Mouse (Mus musculus) midbrain, postnatal 0 days (tissue): ENCODE measurements at regions not wholly inside any gene's neighbourhood (a gene's known extent, or its start where the extent isn't known, plus 50 kb on each side); places are given as distances from the start of the nearest gene placed in this dataset.
A peak's percentile ranks its signal among the peaks of the same experiment; 100 is the strongest.

Source experiments
- ATAC-seq: fragments of 200-750 bp; cut with Nextera tagmentation; 2 replicates; pipeline ENCODE4 v1.8.0; 2017; ENCODE audit warnings: moderate number of reproducible peaks, mild to moderate bottlenecking, moderate TSS enrichment, moderate library complexity; ENCODE audit not compliant: low FRiP score
- DNase-seq: peaks from one replicate; pipeline ENCODE4 v3.0.0-alpha.2; 2015; ENCODE audit warnings: low spot score
- H3K27ac ChIP-seq: fragments of 300-500 bp; sonication (generic); 2 replicates; pipeline ENCODE4 v1.5.1; 2014; ENCODE audit warnings: low read depth, mild to moderate bottlenecking, low read length, mixed read lengths
- H3K27me3 ChIP-seq: fragments of 300-500 bp; sonication (generic); 2 replicates; pipeline ENCODE4 v1.6.1; 2014; ENCODE audit warnings: low read length, control low read depth, mixed read lengths; ENCODE audit not compliant: insufficient read depth
- H3K36me3 ChIP-seq: fragments of 300-500 bp; sonication (generic); 2 replicates; pipeline ENCODE4 v1.6.1; 2014; ENCODE audit warnings: low read length, control low read depth, mixed read lengths; ENCODE audit not compliant: insufficient read depth
- H3K4me1 ChIP-seq: fragments of 300-500 bp; sonication (generic); 2 replicates; pipeline ENCODE4 v1.6.1; 2014; ENCODE audit warnings: mild to moderate bottlenecking, control low read depth, antibody characterized with exemption, low read length, mixed read lengths; ENCODE audit not compliant: insufficient read depth
- H3K4me2 ChIP-seq: fragments of 300-500 bp; sonication (generic); 2 replicates; pipeline ENCODE4 v1.6.1; 2014; ENCODE audit warnings: low read depth, mild to moderate bottlenecking, low read length, mixed read lengths; ENCODE audit not compliant: poor library complexity, severe bottlenecking
- H3K4me3 ChIP-seq: fragments of 300-500 bp; sonication (generic); 2 replicates; pipeline ENCODE4 v1.5.1; 2014; ENCODE audit warnings: low read depth, mild to moderate bottlenecking, low read length, moderate library complexity
- H3K9ac ChIP-seq: fragments of 300-500 bp; sonication (generic); replicated peaks from 2 replicates; pipeline ENCODE4 v1.6.1; 2014; ENCODE audit warnings: mild to moderate bottlenecking, low read length, moderate library complexity, mixed read lengths; ENCODE audit not compliant: poor library complexity, severe bottlenecking
- H3K9me3 ChIP-seq: fragments of 300-500 bp; sonication (generic); 2 replicates; pipeline ENCODE4 v1.6.1; 2016; ENCODE audit warnings: low read length, control low read depth
- CTCF ChIP-seq: IDR thresholded peaks from 2 replicates; pipeline ENCODE4 v1.5.1; 2016; ENCODE audit warnings: antibody characterized with exemption, mild to moderate bottlenecking
- WGBS: fragments of 180-500 bp; shearing (Covaris S2); extraction: QIAGEN DNeasy Blood & Tissue Kit; methylation state at CpG from one replicate; pipeline ENCODE4 v1.1.7; 2014; 5-methylcytosine and 5-hydroxymethylcytosine counted together

DNA sequence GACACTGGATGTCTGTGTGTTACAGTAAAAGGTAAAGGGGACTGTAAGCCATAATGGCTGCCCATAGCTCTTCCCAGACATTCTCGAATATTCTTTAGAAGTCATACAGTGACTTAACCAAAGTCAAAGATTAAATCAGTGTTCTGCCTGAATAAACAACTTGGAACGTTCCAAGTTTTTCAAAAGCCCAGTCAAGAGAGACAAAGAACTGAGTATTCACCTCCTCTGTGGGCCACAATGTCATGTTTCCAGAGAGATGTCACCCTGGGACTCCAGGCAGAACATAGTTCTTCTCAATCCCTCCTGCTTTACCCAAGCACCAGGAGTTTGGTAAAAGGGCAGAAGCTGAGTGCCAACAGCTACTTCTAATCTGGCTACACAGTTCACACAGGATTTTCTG lies 58.2 kb upstream of the Nt5e start:
- no peak for TF ChIP-seq CTCF
- Histone ChIP-seq H3K4me1 (no peaks in the 10 kb centered on the region), H3K27ac (no peak overlapping the region), H3K36me3 (no peaks in the 10 kb centered on the region), H3K4me2 (no peak overlapping the region), H3K4me3 (no peak overlapping the region), H3K9me3 (no peaks in the 10 kb centered on the region), H3K9ac (no peak overlapping the region), H3K27me3 (no peaks in the 10 kb centered on the region)
- WGBS, result 72% methylated on average over 2 of the region's 2 CpGs
- DNase-seq (no peak), ATAC-seq (no peak)

DNA sequence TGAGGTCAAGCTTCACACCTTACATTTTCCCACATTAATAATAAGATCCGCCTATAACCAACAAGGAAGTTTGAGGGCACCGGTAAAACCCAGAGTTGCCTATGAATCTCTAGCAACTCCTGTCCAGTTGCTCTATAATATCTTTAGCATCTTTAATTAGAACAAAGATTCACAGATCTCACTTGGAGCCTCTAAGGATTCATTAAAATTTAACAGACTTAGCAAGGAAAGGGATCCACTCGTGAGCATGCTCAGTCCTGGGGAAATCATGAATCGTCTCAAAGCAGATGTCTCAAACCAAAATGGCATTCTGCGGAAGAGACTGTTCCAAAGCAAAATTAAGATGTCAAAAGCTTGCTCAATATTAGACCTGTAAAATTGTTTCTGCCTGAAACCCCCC lies 57.8 kb upstream of the Nt5e start:
- no peak for ATAC-seq
- DNase-seq, result no peak
- 83% methylated on average over 5 of the region's 5 CpGs for WGBS
- Histone ChIP-seq H3K4me1 (no peaks in the 10 kb centered on the region), H3K9ac (no peak overlapping the region), H3K27me3 (no peaks in the 10 kb centered on the region), H3K4me3 (no peak overlapping the region), H3K4me2 (no peak overlapping the region), H3K9me3 (no peaks in the 10 kb centered on the region), H3K36me3 (no peaks in the 10 kb centered on the region), H3K27ac (no peak overlapping the region)
- no peak for TF ChIP-seq CTCF

DNA sequence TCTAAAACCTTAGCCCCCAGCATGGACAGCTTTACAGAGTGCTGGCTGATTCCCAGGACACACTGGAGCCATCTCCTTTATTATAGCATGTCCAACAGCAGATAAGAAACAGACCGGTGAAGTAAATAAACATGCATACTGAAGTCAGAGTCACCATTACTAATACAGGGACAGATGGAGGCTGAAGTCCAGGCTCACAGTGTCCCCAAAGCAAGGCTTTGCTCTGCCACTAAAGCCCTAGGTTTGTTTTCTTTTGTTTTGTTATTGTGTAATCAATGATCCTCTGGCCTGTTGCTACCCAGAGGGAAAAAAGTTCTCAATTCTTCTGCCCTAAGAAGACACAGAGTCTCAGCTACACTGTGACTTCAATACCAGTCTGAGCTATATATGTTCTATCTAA lies 56.2 kb upstream of the Nt5e start:
- Histone ChIP-seq H3K4me1 (no peaks in the 10 kb centered on the region), H3K36me3 (no peaks in the 10 kb centered on the region), H3K4me3 (no peak overlapping the region), H3K27ac (no peak overlapping the region), H3K9ac (no peak overlapping the region), H3K4me2 (no peak overlapping the region), H3K9me3 (no peaks in the 10 kb centered on the region), H3K27me3 (no peaks in the 10 kb centered on the region)
- DNase-seq (no peak), ATAC-seq (no peak)
- TF ChIP-seq CTCF, result no peak
- WGBS, result 86% methylated on average over 1 of the region's 1 CpGs

DNA sequence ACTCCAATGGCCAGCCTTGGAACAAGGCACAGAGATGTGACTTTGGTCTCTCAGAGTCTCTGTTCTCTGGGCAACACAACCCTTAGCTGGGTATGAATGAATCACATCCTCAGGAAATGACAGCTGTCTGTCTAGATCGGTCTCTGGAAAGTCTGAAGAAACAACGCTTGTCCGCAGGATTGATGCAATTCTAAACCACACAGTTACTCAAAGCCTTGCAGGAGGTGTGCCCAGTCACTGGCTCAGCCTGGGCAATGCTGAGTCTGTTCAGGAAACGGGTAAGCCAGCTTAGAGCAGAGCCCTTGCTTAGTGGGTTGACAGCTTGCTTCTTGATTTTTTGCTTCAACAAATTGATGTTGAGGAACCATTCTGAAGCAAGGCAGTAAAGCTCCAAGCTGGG lies 53.7 kb upstream of the Nt5e start:
- no peak overlapping the region for H3K9ac ChIP-seq
- DNase-seq (no peak), ATAC-seq (no peak)
- no peak overlapping the region for H3K4me2 ChIP-seq
- H3K4me1 ChIP-seq, result no peaks in the 10 kb centered on the region
- no peaks in the 10 kb centered on the region for H3K27me3 ChIP-seq
- no peak overlapping the region for H3K27ac ChIP-seq
- H3K9me3 ChIP-seq, result no peaks in the 10 kb centered on the region
- H3K4me3 ChIP-seq, result no peak overlapping the region
- TF ChIP-seq CTCF, result no peak
- no peaks in the 10 kb centered on the region for H3K36me3 ChIP-seq
- 87% methylated on average over 4 of the region's 4 CpGs for WGBS

DNA sequence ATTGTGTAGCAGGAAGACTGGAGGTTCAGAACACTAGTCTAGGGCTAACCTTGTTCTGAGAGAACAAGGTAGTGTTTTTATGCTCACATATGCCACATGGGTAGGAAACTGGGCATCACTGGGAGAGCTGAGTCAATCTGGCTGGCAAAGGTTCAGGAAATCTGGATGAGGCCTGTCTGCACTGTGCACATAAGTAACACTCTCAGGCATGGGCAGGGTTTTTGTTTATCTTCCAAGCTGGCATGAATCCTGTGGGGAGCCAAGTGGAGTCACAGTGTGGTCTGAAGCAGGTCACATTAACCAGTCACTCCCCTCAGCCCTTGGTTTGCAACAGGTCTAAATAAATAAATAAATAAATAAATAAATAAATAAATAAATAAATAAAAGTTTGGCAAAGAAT lies 53.0 kb upstream of the Nt5e start:
- no peak overlapping the region for H3K4me3 ChIP-seq
- peak; percentile 57 for DNase-seq

DNA sequence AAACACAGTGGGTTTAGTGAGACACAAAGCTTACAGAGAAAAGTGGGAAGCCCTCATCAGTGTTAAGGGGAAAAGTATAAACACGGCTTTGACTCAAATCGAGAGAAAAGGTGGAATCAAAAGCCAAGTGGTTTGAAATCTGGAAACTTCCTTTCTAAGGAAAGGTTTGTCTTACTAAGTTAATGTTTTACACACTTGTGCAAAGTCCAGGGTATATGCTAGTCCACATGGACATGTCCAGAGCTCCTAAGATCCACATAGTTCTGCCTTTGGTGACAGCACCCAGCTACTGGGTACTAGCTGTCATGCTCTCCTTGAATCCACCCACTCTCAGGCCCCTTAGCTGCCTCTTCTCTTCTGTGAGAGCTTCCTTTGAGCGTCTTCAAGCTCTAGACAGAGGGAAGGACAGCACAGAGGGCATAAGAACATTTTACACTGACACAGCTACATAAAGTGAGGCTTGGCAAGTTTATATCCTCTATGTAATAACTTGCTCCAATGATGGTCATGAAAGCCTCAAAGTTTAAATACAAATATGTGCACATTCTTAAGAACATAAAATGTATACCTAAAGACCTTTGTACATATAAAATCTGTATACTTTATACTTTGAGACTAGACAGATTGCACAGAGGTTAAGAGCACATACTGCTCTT lies 52.2 kb upstream of the Nt5e start:
- Histone ChIP-seq H3K4me1 (no peaks in the 10 kb centered on the region), H3K27ac (no peak overlapping the region), H3K9ac (no peak overlapping the region), H3K4me2 (no peak overlapping the region), H3K36me3 (no peaks in the 10 kb centered on the region), H3K9me3 (no peaks in the 10 kb centered on the region), H3K4me3 (no peak overlapping the region), H3K27me3 (no peaks in the 10 kb centered on the region)
- WGBS, result 77% methylated on average over 3 of the region's 3 CpGs
- no peak for ATAC-seq
- DNase-seq, result no peak
- TF ChIP-seq CTCF, result no peak

More for the DNA sequence above, 53.0 kb upstream of the Nt5e start:
- Histone ChIP-seq H3K27ac (no peak overlapping the region), H3K36me3 (no peaks in the 10 kb centered on the region), H3K4me2 (no peak overlapping the region), H3K4me1 (no peaks in the 10 kb centered on the region), H3K9me3 (no peaks in the 10 kb centered on the region), H3K27me3 (no peaks in the 10 kb centered on the region), H3K9ac (no peak overlapping the region)
- ATAC-seq, result peak; percentile 20; the same call in 1 of the 2 replicates
- no peak for TF ChIP-seq CTCF
